Mouse (Mus musculus): ENCODE data around the gene Kif23.

The Kif23 gene

DNA sequence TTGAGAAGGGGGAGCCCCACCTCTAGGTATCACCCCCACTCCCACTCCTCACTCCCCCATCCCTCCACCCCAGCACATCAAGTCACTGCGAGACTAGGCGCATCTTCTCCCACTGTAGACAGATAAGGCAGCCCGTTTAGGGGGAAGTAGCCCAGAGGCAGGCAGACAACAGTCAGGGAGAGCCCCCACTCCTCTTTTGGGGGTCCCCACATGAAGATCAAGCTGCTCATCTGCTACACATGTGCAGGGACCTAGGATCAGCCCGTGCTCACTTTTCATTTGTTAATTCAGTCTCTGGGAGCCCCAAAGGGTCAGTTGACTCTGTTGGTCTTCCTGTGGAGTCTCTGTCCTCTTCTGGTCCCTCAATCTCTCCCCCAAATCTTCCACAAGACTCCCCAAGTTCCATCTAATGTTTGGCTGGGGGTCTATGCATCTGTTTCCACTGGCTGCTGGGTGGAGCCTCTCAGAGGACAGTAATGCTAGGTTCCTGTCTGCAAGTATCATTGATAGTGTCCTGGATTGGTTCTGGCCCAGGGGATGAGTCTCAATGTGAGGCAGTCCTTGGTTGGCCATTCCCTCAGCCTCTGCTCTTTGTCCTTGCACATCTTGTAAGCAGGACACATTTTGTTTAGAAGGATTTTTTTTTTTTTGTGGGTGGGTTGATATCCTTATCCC is 38.8 kb downstream of the Kif23 start:
- ATAC-seq (ENCODE audit: insufficient number of reproducible peaks, low FRiP score, low TSS enrichment), result no peak

DNA sequence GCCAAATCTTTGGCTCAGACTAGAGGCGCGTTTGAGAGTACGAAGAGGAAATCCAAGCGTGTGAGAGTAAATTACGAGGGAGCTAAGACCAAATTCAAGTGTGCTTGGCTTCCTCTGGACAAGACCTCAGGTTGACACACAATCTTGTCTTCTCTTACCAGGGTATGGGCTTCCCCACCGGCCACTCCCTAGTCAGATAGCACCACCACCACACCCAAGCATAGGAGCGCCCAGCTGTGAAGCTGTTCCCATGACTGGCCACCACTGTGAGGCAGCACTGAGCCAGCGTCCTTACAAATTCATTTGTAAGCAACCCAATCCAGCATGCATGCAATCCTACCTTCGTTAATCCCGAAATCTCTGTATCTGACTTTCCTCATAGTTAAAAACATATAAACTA is 39.7 kb downstream of the Kif23 start:
- ATAC-seq (ENCODE audit: insufficient number of reproducible peaks, low FRiP score, low TSS enrichment), result no peak

DNA sequence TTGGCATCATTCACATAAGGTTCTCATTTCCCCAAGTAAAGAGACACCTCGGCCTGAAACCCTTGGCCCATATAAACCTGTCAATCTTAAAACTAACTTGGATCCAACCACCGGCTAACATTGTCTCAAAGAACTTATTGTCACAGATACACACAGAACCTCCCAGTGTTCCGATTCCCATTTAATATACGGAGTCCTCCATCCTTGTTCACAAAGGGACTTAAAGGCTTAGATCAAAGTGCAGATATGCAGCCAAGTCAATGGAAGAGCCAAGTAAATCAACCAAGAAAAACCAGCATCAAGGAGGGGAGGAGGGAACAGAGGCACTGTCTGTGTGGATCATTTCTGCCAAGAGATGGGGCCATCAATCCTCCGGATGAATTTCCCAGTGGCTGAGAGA is 41.0 kb downstream of the Kif23 start:
- no peak for ATAC-seq (ENCODE audit: insufficient number of reproducible peaks, low FRiP score, low TSS enrichment)

DNA sequence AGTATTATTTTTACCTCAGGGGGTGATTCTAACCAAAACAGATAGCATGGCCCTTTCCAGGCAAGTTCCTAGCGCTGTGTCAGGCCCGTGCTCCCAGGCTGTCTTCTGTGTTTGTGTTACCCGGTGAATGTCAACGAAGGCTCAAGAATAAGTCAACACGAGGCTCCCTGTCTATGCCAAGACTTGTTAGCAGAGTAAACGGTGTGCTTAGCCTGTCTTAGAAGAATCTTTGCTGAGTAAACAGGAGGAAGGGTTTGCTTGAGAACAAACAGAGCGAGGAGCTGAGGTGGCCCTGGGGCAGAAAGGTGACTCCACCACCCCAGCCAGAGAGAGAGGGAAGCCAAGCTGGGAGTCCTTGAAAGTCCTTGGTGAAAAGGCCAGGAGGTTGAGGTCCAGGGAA is 42.4 kb downstream of the Kif23 start:
- no peak for ATAC-seq (ENCODE audit: insufficient number of reproducible peaks, low FRiP score, low TSS enrichment)

DNA sequence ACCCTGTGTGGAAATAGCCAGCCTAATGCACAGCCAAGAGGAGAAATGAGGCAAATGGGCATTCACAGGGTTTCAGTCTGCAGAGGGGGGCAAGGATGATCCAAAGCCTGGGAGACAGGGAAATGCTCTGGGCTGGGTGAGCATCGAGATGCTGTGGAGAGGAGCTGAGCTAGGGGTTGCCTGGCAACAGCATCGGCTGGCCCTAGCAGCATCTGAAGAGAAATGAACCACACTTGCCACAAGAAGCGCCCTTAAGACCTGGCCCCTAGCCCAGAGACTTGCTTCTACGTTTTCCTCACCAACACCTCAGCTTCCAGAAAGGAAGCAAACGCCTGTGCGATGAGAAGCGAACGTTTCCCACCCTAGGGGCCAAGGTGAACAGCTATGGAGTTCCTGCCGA is 44.1 kb downstream of the Kif23 start:
- no peak for ATAC-seq (ENCODE audit: insufficient number of reproducible peaks, low FRiP score, low TSS enrichment)

DNA sequence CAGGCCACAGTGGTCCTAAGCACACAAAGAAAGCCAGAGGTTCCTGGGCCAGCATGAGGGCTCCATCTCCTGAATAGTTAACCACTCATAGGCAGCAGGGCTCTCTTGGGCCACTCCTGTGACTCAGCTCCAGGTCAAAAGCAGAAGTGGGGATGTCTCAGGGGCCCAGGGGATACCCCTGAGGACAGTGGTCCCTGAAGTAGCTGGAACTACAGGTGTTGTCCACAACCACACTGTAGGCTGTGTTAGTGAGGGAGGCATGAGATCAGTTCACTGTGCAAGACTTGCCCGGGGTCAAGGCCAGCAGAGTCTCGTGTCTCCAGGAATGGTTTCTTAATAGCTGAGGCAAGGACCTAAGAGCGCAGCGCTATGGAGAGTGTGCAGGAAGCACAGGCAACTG is 45.0 kb downstream of the Kif23 start:
- no peak for ATAC-seq (ENCODE audit: insufficient number of reproducible peaks, low FRiP score, low TSS enrichment)

DNA sequence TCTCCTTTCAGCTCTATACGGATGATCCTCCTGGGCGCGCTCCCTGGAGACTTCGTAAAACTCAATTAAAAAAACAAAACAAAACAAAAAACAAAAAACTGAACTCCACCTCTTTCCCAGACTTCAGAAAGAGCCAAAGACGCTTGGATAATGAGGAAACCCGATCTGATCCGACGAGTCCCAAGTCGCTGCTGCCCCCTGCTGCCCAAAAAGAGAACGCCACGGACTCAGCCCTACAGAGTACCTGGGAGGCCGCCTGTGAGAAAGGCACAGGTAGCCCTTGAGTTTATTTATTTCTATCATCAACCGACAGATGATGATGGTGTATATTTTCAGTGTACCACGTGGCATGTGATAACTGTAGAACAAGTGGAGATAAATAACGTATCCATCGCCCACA is 46.8 kb downstream of the Kif23 start:
- ATAC-seq (ENCODE audit: insufficient number of reproducible peaks, low FRiP score, low TSS enrichment), result no peak

DNA sequence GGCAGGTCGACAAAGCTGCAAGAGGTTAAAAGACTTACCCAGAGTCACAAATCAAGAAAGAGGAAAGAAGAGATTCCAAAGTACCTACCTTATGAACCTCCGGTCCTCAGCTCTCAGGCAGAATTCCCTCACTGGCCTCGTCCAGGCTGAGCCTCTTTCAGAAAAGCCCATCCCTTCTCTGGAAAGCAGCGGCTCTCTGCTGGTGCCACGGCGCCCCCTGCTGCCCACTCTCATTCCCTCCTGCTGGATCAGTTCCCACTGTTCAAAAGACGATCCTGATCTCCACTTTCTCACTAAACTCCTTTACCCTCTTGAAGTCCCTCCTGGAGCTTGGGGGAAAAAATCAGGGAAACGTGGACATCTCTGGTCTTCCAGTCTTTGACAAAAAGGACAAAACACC is 48.2 kb downstream of the Kif23 start:
- ATAC-seq (ENCODE audit: insufficient number of reproducible peaks, low FRiP score, low TSS enrichment), result no peak

DNA sequence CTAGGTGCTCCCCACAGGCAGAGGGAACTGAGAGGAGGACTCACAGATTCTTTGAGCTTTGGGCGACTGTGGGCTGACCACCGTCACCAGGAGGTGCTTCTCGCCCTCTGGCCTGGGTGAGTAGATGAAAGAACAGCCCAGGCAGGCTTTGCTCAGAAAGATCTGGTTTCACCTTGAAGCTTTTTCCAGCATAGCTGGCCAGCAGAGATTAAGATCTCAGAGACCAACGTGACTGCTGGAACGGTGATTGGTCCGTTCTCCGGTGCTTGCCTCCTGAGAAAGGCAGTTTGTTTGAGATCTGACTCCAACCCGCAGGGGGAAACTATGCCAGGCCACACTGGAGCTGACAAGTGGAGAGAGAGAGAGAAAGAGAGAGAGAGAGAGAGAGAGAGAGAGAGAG is 51.6 kb downstream of the Kif23 start:
- no peak for ATAC-seq (ENCODE audit: insufficient number of reproducible peaks, low FRiP score, low TSS enrichment)

DNA sequence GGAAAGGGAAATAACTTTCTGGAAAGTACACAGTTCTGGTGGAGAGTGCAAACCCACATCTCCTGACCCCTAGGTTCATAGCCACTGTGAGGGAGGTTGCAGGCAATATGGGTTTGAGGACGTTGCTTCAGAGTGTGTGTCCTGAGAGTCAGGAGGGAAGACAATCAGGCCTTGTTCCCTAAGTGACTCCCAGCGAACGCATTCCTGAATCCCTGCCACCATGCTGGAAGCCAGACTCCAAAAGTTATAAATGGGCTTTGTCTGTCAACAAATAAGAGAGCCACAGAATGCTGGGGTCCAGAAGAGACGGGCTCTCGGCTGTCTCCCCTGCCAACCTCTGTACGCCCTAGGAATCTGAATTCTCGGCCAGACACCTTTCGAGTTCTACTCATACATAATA is 56.7 kb downstream of the Kif23 start:
- ATAC-seq (ENCODE audit: insufficient number of reproducible peaks, low FRiP score, low TSS enrichment), result no peak

DNA sequence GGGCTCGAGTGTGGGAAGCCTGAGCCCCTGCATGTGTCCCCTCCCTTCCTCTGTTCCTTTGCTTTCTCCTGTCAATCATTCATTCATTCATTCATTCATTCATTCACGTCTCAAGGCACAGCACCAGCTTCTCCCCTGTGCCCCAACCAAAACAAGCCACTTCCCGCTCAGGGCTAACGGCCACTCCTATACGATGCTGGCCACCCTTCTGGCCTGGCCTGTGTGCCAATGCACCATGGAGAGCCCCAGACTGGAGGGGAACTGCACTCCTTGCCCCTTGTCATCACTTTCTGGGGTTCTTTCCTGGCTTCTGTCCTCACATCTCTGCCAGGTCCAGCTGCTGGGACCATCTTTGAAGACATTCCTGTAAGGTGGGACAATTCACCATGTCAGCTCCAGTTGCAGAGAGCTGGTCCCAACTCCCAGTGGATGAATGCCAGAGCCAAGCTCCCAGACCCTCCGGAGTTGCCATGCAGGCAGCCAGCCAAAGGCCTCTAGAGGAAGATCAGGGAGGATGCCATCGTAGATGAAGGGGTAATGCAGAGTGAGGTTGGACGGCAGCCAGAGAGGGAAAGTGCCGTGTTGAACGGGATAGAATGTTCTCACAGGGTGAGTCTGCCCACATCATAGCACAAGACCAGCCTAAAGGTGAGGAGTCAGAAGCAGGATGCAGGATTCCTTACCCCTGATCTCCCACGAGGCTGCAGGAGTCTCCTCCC is 58.8 kb downstream of the Kif23 start:
- no peak for ATAC-seq (ENCODE audit: insufficient number of reproducible peaks, low FRiP score, low TSS enrichment)

DNA sequence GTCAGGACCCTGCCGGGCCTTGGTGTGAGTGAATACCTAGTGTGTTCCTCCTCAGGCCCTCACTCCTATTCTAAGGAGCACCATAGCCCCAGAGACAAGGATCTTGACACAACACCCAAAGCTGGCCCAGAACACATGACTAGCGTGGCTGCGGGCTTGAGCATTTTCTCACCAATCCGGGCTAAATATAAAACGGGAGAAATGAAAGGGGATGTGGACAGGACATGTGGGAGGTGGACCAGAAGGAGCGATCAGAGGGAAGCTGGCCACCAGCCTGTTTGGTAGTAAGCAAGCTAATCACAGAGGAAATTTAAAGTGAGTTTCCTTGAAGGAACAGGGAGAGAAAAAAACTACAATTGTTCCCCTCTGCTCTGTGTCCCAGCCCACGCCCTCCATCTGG is 60.6 kb downstream of the Kif23 start:
- ATAC-seq (ENCODE audit: insufficient number of reproducible peaks, low FRiP score, low TSS enrichment), result no peak

DNA sequence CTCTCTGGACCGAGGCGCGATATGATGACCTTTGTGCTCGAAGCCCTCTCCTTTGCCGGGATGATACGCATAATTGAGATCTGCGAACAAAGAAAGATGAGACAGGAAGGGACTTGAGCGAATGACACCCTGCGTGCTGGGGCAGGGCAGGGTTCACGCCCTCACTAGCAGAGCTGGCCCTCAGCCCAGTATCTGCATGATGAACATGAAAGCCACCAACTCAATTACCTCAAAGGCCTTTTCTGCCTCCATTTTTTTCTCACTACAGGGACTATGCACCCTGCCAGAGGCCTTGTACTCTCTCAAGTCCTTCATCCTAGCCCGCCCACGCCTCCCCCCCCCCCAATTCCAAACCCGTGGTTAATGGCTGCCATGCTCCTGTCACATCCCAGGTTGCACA is 61.6 kb downstream of the Kif23 start:
- no peak for ATAC-seq (ENCODE audit: insufficient number of reproducible peaks, low FRiP score, low TSS enrichment)

DNA sequence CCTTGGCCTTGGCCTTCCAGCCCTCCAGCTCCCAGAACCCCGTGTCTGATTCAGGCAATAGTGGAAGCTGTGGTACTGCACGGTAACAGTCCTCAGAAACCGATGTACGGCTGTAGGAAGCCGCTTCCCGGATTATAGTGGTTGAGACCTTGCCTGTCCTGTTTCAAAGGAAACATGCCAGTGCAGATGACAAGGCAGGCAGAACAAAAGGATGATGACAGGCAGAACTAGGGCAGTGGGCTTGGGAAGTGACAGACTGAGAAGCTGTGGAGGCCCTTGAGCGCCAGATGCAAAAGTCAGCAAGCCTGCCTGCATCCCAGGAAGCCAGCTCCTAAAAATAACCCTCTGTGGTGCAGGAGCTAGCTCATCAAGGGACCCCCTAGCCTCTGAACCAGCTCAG is 62.2 kb downstream of the Kif23 start:
- no peak for ATAC-seq (ENCODE audit: insufficient number of reproducible peaks, low FRiP score, low TSS enrichment)

DNA sequence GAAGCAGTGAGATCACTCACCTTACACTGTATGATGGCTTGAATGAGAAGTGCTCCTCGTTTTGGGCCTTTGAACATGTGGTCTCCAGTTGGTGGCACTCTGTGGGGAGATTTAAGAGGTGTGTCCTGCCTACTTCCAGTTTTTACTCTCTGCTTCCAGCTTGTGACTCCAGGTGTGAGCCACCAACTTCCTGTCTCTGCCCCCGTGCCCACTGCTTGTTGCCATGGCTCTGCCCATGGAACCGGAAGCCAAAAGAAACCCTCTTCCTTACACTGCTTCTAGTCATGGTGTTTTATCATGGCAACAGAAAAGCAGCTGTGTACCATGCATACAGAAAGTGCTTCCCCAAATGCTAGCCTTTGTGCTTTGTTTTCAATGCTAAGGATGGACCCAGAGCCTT is 64.4 kb downstream of the Kif23 start:
- ATAC-seq (ENCODE audit: insufficient number of reproducible peaks, low FRiP score, low TSS enrichment), result no peak

DNA sequence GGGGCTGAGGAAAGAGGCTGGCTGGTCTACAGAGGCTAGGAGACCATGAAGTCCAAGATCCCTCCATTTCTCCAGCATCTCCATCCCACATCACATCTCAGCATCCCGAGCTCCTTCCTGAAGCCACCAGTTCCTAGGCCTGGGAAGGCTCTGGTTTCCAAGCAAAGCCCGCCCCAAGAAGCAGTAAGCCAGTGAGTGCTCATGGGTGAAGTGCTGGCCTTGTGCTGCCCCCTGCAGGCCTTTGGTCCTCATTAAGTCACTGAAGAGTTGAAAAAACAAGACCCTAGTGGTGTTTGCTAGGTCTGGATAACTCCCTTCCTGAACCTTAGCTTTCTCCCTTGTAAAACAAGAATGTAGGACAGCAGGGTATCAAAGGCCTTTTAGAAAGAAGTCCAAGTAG is 67.7 kb downstream of the Kif23 start:
- ATAC-seq (ENCODE audit: insufficient number of reproducible peaks, low FRiP score, low TSS enrichment), result no peak

DNA sequence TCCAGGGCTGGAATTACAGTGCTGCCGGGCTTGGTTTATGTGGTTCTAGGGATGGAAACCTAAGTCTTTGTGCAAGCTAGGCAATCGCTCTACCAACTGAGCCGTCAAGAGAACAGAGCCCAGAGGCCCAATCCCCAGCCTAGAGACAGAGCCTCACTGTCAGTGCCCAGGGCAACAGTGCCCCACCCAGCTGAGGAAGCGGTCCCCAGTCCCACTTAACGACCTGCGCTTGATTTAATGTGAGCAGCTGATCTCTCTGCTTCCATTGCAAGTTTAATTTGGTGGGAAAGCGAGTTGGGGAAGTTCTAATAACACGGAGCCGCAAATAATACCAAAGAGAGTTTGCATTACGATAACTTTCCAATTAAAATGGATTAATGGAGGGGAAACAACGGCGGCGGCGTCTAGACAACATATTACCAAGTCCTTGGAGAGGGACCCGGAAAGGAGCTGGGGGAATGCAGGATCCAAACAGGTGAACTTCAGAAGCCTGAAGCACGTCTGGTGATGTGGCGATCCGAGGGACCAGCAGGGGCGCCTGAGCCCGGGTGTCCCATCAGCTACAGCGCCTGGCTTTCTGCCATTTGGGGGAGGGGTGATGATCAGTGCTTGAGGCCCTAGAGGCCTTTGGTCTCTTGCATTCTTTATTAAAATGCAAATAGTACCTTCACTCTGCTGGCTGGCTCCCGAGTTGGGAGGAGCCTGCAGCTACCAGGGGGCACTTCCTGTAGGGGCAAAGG is 69.0 kb downstream of the Kif23 start:
- no peak for ATAC-seq (ENCODE audit: insufficient number of reproducible peaks, low FRiP score, low TSS enrichment)

DNA sequence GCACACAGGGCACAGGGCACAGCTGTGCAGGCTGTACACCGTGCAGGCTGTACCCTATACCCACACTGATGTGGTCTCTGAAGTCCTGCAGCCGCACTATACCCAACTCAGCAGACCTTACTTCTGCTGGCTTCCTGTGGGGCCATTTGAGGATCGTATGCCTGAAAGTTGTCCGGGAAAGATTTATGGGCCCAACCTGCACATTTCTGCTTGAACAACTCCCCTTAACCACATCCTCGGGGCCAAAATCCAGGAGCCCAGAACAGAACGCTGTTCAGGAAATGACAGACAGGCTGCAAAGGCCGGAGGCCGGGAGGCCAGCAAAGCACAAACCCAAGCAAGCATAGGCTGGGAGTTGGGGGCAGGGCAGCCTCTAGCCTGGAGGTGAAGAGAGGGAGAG is 73.2 kb downstream of the Kif23 start:
- no peak for ATAC-seq (ENCODE audit: insufficient number of reproducible peaks, low FRiP score, low TSS enrichment)

DNA sequence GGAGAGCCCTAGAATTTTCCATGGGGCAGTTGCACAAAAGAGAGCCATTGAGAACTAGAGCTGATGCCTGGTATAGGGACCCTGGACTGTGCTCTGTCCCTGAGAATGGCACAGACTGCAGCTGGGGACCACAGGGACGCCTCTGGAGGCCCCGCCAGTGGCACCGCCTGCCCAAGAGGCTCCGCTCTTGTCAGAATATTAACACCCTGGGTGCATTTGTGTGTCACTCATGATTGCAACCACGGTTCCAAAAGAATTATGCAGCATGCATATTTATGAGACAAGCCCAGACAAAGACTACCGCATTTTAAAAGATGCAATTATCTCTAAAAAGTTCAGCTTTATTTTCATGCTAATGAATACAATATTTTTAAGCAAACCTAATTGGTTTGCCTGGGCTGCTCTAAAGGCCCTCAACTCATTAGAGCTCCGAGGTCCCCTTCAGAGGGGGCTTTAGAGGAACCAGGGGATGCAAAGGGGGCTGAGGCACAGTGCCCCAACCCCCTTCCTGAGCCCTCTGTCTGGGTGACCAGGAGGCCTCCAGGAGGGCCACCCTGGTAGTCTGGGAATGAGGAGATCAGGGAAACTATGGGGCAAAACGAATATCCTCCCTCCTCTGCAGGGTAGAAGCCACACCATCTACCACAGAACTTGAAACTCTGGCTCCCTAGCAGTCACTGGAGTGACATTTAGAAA is 74.2 kb downstream of the Kif23 start:
- ATAC-seq (ENCODE audit: insufficient number of reproducible peaks, low FRiP score, low TSS enrichment), result no peak

DNA sequence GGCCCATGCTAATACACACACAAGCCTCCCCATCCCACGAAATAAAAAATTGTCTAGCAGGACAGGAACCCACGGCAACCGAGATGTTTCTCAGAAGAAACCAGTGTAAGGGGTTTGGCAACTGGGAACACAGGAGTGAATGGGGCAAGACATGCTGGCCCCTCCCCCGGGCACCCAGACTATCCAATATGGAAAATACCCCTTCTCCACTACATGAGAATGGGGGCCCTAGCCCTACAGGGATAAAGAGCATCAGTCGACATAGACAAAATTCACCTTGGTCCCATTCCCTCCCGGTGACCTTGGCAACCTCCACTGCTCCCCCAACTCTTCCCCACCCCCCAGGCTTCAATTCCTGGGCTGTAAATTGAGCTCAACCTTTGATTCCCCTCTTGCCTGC is 74.7 kb downstream of the Kif23 start:
- ATAC-seq (ENCODE audit: insufficient number of reproducible peaks, low FRiP score, low TSS enrichment), result no peak

DNA sequence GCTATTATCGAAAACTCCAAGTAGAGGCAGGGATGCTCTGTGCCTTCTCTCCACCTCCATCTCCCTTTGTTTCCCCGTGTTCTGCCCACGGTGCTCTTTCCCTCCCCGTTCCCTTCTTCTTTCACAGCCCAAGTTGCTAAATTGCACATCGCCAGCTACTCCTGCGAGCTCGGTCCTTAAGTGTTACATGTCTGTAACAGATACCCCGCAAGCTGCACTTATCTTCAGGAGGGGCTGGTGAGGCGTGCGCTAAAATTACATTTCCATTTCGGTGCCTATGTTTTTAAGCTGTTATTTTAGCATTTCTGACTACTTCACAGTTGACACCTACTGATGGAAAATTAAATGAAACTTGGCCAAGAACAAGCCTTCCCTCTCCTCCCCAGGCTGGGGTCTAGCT is 78.9 kb downstream of the Kif23 start:
- no peak for ATAC-seq (ENCODE audit: insufficient number of reproducible peaks, low FRiP score, low TSS enrichment)
